Mouse (Mus musculus) central nervous system, embryonic 14 days (tissue): ENCODE results near the gene Adam26b. TPM values are rescaled to one million over a fixed set of nuclear protein-coding genes. Genes with fewer than 3 reads are reported as not detected.

ENCODE experiments used
- polyA plus RNA-seq: library from polyadenylated mRNA; depleted of rRNA; stranded (reverse); fragments of >200 nt; gene quantifications from 2 replicates; pipeline ENCODE4 v1.2.3, GENCODE M21; 2012; rRNA removed

Gene Adam26b
- not detected in 2 replicates for polyA plus RNA-seq

DNA sequence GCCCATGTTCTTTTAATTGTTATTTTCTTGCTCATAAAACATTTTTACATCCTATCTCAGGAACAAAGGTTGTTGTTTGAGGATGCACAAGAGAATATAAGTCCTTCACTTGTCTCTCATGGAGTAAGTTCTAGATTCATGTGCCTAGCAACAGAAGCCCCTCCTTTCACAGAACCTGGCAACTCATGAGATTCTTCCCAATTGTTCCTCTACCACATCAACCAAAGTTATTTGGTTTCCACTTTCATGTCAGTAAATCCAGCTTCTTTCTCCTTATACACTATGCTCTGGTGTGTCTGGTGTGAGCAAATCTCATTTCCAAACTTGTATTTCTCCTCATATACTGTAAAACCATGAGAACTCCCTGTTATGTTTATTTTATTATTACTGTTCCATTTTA is at the start of gene Adam26b:
Gene Adam26b (minus strand): TSS at position 101 of the 400 bp plus-strand sequence.

DNA sequence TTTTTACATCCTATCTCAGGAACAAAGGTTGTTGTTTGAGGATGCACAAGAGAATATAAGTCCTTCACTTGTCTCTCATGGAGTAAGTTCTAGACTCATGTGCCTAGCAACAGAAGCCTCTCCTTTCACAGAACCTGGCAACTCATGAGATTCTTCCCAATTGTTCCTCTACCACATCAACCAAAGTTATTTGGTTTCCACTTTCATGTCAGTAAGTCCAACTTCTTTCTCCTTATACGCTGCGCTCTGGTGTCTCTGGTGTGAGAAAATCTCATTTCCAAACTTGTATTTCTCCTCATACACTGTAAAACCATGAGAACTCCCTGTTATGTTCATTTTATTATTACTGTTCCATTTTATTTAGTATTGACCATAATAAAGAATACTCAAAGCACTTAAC is 48.7 kb upstream of the Adam26b start, which contains the start of gene Adam26a:
Gene Adam26a (minus strand): TSS at position 101 of the 400 bp plus-strand sequence.

Other genes with a start within 250 kb of the Adam26b start
- not detected in 2 replicates for gene Zfp42, start 221.1 kb downstream of the Adam26b start, polyA plus RNA-seq
- gene Adam26a, start 48.6 kb upstream of the Adam26b start, polyA plus RNA-seq = not detected in 2 replicates
- gene Gm5346, start 99.2 kb upstream of the Adam26b start, polyA plus RNA-seq = not detected in 2 replicates
- 0.03 TPM in 1 of 2 replicates, not detected in the other for gene Adam34, start 181.9 kb upstream of the Adam26b start, polyA plus RNA-seq